Mouse (Mus musculus) lung, postnatal 10 days (tissue): ENCODE data around the gene Gpr84.

Source experiments
- DNase-seq: peaks from one replicate; pipeline ENCODE4 v3.0.0; 2021

Gpr84 gene

DNA sequence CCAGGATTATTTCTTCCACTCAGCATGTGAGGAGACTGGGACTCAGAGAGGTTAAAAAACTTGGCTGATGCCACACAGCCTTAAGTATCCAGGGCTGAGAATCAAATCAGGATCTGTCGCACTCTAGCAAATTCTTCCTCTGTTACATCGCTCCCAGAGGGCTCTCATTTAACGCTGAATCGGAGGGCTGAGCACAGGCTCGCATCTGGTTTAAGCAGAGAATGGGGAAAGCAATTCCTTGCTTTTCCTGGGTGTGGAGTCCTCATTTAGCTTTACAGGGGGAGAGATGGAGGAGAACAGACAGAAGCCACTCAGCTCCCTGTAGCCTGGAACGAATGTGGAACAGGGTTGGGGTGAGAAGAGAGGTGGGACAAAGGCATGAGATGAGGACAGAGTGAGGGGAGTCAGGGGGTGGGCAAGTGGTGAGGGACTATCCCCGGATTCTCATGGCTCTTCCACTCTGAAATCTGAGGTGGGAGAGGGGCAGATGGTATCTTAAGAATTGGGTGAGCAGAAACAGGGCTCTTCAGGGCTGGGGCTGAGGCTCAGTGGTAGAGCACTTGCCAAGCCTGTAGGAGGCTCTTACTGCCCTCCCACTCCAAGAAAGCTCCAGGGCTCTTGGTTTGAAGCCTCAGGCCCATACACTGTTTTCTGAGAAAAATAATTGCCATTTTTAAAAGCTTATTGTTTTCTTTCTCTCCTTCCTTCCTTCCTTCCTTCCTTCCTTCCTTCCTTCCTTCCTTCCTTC lies 25.2 kb upstream of the Gpr84 start:
- no peak for DNase-seq

DNA sequence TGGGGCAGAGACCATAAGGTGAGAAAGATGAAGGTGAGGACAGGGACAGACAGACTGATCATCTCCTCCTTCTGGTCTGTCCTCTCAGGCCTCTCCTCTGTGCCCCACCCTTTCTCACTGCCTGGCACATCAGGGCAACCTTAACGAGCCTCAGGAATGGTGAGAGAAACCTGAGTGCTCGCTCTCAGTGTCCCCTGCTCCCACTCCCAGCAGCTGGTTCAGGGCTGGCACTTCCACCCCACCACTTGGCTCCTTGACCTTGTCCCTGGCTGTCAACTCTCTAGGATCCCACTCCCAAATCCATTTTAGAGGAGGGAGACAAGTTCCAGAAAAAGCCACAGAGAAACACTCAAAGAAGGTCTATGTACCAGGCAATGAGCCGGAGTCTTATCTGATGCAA lies 24.6 kb upstream of the Gpr84 start:
- DNase-seq: no peak

DNA sequence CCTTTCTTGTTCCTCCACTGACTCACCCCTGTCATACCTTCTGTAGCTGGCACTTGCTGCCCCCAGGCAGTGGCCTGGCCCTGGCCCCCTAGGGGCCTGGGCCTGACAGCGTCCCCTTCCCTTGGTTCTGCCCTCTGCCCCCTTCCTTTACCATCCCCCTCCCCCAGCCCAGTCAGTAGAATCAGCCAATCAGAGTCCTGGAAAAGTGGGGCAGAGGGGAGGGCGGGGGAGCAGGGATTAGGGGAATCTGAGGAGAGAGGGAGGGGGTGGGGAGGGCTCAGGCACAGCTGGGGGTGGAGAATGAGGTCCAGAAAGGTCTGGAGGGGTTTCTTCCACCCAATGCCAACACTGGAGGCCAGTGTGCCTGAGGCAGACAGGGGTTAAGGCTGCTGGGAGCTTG lies 23.8 kb upstream of the Gpr84 start:
- DNase-seq: no peak

DNA sequence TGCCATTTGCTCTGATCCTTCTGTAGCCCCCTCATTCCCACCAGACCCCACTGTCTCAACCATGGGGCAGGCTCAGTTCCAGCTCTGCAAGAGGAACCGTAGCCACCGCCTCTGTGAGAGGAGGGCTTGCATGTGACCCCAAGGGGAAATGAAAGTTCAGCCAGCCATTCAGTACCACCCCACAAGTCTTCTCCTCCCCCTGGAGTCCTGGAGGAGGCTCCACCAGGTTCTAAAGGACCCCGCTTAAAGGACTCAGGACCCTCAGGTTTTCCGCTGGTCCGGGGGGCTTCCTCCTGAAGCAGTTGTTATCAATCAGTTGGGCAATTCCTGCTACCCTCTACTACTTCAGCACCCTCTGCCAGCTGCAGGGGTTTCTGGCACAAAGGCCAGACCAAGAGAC lies 23.3 kb upstream of the Gpr84 start:
- no peak for DNase-seq

DNA sequence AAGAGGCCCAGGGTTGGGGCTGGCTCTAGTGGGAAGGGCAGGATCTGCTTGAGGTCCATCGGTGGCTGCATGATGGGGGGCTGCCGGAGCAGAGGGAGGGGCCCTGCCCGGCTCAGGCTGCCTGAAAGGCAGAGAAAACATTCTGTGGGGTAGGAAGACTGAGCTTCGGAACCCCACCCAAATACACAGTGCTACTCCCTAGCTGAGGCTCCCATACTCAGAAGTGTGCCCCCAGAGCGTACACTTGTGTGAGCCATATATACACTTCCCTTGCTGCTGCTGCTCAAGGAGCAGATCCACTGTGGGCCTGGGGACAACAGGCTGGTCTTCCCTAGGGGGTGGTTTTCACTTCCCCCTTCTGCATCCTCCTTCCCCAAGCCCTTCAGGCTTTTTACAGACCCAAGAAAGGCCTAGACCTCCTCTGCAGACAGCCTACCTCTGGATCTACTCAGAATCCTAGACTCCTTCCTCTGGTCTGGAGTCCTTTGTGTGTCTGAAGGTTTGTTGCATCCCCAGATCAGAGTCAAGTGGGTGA lies 22.7 kb upstream of the Gpr84 start:
- DNase-seq: no peak

DNA sequence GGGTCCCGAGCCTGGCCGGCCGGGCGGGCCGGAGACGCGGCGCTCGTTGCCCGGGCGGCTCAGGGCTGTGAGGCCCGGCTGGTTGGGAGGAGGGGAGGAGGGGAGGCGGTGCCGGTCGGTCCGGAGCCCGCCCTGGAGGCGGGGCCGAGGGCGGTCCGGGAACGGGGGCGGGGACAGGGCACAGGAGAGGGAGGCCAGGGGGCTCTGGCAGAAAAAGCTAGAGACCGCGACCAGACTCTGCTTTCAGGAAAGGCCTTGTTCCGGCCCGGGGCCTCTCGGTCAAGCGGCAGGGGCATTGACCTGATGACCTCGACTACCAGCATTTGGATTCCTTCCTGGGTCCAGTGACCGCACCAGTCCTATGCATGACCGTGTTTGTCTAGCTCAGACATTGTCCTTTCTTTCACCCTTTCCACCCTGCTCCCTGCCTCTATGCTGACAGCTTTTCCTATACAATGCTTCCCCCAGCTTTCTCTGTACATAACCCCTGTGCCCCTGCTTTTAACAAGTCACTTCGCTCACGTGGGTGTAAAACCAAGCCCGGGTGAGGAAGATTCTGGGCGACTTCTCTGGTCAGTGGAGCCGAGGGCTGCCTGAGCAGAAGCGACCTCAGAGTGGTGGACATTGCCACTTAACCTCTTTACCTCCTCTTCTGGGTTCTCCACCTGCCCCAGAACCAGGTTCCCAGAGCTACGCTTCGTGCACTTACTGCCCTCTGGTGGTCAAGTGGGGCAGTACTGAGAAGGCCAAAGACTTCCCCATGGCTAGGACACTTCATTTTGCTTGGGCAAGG lies 13.2 kb upstream of the Gpr84 start:
- DNase-seq: peak; percentile 94

DNA sequence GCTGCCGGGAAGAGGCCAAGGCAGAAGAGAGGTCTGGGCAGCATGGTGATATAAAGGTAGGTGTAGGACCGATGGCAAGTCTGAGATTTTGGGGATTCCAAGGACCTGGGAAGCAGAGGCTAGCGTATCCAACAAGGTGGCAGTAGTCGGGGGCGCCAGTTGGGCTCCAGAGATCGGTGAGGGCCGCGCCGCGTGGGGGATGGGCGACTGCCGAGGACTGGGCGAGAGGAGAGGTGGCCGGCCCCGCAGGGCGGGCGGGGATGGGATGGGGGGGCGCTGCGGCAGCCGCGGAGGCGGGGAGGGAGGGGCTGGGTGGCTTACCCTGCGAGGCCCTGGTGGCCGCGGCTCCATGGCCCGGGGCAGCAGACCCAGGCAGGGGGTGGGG lies 12.7 kb upstream of the Gpr84 start:
- DNase-seq: peak; percentile 64

DNA sequence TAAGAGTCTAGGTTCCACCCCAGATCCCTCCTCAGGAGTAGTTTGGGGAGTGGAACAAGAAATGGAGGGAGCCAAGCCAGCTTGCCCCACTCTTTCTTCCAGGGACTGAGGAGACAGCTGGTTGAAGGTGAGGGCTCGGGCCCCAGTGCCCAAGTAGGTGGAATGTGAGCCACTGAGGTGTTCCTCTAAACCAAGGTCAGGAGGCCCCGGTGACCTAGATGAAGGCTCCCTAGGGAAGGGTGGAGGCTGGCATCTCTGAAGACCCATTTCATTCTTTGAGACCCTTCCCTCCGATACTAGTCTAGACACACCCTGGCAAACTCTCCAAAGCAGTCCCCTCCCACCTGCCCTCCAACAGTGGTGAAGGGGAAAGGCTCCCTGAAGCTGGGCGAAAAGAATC lies 12.0 kb upstream of the Gpr84 start:
- no peak for DNase-seq

DNA sequence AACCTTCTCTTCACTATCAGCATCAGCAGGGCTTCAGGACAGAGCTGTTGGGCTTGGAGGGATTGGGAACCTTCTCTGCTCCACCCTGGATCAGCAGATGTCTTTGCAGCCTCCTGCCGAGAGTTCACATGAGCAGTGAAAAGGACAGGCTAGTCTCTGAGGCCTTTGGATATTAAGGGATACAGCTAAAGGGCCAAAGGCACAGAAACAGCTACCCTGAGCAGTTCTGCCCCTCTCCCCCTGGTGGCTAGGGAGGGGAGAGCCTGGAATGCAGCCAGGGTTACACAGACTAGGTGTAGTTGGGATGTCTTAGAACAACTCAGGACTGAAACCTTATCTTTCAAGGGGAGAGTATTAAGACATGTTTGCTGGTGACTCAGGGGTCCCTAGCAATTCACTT lies 10.7 kb upstream of the Gpr84 start:
- DNase-seq: peak; percentile 62

DNA sequence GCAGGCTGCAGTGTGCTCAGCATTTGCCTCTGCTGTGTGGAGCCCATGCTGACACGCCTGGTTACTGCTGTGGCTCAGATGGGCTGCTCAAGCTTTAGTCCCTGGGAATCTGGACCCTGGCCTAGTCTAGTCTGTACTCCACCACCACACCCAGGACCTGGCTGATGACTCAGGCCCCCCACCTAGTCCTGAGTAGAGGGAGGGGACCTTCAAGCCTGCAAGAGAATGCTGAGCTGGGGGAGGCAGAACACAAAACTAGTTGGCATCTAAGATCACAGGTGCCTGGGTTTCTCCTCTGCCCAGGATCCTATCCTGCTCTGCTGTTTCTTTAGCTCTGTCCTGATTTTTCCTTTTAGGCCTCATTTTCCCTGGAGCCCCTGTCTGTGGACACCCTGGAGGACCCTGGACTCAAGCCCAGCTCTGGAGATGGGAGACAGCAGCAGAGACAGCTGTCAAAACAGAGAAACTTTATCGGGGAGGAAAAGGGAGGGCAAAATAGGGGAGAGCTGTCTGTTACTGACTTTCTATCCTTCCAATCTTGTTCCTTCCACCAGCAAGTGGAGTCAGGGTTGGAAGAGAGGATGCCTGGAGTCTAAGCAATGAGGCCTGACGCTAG lies 7.9 kb upstream of the Gpr84 start:
- no peak for DNase-seq

DNA sequence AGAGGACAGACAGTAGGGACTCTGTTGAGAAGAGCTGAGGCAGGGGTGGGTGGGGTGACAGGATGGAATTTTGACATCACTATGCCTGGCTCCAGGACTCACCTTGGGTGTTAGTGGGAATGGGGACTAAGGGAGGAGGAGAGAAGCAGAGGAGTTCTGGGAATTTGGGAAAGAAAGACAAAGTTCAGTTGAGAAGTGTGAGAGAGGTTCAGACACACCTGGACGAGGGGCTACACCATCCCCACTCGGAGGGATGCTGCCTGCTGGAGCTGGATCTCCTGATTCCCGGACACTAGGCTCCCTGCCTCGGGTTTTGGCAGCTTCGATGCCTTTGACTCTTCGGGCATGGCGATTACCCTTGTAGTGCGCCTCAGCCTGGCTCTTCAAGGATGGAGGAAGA lies 7.3 kb upstream of the Gpr84 start:
- DNase-seq: no peak

DNA sequence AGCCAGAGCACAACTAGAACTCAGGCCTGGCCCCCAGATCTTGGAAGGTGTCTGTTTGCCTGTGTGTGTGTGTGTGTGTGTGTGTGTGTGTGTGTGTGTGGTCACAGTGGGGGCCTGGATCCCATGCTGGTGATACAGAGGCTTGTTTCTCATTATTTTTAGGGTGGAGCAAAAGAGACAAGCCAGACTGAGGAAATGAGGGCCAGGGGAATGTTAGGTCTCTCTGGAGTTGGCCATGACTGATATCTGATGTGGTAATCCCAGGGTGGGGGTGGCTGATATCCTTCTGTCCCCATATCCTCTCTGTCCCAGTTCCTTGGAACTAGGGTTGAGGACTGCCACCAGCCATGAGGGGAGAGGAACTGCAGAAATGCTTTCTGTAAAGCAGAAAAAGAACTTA lies 6.7 kb upstream of the Gpr84 start:
- DNase-seq: no peak

DNA sequence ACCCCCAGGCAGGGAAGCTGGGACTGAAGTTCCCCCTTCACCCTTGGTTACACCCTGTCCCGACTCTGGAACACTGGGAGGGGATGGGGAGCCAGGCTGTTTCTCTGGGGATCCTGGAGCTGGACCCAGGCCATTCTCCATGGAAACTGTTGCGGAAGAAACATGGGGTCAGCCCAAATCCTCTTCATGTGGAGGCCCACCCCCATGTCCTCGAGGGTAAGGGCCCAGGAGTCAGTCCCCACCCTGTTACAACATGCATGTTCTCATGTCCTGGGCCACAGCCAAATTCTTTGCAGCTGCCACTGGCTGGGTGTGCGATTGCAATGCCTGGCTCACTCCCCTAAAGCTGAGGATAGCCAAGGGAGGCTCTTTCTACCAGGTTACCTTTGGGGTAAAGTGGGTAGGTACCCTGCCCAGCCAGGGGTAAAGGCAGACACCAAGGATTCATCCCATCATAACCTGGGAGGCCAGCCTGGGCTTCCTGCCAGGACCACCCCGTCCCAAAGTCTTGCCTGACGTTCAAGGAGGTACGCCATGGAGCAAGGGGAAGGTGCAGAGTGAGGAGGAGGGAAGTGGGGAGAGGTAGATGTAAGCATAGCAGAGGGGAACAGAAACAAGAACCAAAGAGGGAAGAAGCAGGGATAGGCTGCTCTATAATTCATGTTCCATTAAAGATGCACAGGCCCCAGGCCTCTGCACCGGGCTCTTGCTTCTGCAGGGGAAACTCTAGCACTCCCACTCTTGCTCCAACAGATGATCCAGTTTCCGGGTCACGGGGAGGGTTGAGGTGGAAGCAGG lies 5.8 kb upstream of the Gpr84 start:
- DNase-seq: no peak

DNA sequence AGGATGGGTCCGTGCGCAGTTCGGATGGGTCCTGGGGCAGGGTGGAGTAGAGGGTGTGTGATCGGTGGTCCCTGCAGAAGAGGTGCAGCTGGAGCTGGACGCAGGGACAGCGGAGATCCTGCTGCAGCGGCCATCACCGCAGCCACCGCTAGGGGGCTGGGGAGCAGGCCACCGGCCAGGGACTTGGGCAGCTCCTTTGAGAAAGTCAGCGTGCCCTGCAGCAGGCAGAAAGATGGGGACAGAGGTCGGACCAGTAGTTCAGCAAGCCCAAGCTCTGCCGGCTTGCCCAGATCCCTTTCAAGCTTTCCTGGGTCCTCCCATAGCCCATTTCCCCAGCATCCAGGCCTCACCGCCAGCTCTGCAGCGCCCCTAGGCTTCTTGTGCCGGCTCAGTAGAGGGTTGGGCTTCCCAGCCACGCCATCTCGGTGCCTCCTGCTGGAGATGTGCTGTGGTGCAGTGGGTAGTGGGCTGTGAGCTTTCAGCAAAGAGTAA lies 4.6 kb upstream of the Gpr84 start:
- DNase-seq: peak; percentile 87

DNA sequence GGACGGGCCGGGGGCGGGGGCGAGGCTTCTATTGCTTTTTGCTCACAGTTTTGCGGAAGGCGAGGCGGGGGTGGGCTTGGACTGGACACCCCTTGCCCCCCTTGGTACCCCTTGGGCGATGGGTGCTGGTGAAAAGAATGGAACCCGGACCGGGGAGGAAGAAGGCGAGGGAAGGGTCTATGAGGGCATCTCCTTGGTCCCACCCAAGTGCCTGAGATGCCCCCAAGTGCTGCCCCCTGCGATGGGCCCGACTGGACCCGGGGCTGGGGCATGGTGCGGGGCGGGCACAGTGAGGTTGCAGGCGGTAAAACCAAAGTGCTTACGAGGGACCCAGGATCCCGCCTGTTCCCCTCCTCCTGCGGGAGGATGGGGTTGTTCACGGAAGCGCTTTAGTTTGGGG lies 3.8 kb upstream of the Gpr84 start:
- no peak for DNase-seq

DNA sequence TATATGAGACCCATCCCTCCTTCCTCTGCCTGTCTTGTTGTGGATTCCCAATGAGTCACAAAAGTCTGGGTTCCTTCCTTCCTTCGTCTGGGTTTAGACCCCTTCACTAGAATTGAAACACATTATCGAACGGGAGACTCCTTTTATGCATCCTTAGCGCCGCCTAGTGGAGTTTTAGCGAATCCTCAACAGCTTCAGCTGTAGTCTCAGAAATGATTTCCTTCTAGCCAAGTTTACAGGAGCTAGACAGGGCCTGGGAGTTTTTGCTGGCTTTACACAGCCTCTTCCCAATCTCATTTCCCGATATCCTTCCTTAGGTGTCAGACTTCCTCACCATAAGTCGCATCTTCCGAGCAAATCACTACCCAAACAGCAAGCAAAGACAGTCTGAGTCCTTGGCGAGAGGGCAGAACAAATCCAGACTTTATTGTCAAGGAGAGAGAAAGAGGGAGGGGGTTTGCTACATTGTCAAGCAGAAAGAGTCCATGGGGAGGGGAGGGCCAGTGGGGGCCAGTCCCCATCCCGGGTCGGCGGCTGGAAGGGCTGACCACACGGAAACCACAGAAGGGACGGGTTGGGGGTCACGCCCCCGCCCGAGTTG lies 3.2 kb upstream of the Gpr84 start:
- peak; percentile 76 for DNase-seq

DNA sequence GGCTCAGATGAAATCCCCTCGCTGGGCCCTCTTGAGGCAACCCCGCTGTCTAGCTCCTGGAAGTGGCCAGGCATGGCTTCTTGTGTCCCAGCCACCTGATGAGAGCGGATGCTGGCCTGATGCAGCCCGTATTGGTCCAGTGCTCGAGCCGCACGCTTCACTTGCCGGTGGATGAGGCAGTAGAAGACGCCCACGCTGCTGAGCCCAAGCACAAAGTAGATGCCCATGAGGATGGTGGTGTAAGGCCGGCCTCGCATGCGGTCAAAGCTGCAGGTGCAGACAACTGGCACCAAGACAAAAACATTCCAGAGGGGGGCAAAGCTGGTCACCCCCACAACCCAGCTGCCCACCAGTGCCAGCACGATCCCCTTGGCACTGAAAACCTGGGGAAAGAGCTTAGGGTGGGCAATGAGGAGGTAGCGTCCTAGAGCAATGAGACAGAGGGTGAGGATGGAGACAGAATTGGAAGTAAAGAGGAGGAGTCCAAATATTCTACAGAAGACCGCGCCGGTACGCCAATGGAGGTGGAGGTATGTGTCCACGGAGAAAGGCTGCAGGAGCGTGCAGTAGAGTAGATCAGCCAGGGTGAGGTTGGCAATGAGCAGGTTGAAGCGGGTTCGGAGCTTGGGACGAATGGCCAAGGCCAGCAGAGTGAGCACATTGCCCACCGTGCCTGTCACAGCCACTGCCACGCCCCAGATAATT lies 1.4 kb downstream of the Gpr84 start:
- no peak for DNase-seq

DNA sequence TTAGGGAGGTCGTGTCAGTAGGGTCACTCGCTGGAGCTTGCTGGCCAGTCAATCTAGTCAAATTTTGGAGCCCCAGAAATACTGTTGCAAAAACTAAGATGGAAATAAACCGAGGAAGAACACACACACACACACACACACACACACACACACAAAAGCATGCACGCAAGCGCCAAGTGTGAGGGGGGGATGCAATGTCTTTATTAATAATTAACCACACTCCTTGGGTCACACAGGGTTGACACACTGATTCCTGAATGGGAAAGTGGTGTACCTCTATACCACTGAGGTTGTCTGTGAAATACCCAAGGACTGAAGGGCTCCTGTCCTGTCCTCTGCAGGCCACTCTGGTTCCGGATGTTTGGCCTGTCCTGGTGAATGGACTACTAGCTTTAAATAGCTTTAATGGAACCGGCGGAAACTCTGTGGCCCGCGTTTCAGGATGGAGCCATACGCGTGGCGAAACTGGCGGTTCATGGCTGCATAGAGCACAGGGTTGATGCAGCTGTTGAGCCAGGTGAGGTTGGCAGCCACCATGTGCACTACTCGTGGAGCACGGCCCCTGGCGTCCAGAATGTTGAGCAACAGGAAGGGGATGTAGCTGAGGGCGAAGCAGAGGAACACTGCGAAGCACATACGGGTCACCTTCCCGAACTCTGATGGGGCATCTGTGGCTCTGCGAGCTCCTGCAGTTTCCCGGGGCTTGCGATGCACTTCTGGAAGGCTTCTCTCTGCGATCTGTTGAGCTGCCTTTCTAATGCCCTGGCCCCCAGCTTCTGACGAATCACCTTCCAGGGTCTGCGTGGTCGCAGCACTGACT lies 2.1 kb downstream of the Gpr84 start:
- DNase-seq: peak; percentile 56

DNA sequence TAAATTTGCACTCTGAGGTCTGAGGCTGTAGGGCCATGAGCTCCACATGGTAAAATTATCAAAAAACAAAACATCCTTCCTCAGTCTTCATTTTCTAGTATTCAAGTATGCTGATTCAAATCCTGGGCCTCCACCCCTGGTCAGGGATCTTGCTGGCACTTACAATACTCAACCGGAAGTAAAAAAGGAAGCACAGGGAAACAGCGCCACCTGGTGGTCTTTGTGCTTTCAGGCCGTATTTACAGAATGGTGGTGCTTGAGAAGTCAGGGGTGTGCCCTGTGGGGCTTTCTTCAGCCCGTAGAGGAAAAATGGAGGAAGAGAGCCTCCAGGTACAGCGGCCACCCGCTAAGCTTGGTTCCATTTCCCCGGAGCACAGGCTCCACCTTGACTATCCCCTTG lies 3.3 kb downstream of the Gpr84 start:
- peak; percentile 95 for DNase-seq

DNA sequence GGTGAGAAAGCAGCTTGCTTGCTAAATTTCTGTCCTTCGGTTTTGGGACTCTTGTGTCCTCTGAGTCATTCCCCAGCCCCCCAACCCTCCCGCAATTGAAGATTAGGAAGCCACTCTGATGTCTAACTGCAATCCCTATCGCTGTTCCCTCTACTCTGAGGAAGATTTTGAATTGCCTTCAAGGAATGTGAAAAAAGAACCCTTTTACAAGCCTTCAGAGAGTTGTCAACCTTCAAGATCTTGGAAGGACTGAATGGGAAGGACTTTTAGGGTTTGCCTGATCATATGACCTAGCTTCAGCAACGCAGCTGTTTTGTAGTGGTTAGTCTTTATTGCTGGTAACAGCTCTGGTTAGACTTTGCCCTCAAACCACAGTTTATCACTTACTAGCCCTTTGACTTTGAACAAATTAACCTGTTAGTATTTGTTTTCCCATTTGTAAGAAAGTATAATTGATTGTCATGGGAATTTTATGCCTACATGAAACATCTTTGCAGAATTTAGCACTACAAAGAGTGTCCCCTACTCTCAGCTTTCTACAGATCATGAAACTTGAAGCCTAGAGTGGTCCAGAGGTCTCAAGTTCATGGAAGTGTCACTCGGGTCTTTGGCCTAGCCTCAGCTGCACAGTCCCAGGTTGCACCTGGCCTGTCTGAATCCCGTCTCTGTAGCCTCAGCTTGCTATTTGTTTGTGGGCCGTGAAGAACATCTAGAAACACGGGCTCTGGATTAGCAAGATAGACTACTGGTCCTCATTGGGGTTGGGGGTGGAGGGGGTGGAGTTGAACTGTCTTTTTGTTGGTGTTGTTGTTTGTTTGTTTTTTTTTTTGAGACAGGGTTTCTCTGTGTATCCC lies 4.4 kb downstream of the Gpr84 start:
- no peak for DNase-seq
